Mouse (Mus musculus): ENCODE measurements around the gene Bcar3.

DNA sequence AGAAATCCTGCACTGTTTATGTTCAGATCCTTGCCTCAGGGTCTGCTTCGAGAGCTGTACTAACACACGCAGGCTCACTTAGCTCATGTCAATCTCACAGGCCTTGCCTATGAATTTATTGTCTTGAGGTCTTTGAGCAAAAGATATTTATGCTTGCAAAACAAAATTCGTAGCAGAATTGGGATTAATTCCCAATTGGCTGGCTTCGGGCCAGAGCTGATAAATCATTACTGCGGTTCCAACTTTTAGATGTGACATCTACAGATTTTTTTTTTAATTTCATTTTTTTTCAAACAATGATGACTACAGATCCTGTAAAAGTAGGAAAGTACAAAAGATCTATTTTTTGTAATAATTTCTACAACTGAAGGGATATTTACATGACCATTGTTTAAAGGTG is 86.8 kb downstream of the Bcar3 start:
- no peak for TF ChIP-seq CTCF (IDR thresholded peaks at IDR 0.05; ENCODE audit: borderline replicate concordance, insufficient read depth, low read depth, low read length)
- TF ChIP-seq POLR2A (IDR thresholded peaks at IDR 0.05; ENCODE audit: borderline replicate concordance, insufficient read depth, low read length), result no peak

All from cerebellum, adult 2 months (tissue).